Mouse (Mus musculus): ENCODE results near the gene Washc1. TPM values are rescaled to one million over a fixed set of nuclear protein-coding genes. Genes with fewer than 3 reads are reported as not detected.
"Not testable (repeated sequence)": the region's sequence is repeated elsewhere in the genome, so short reads cannot be mapped to it uniquely, and the experiment has no call there.

The Washc1 gene
- polyA plus RNA-seq, 1 experiment from 2014 or later = 18.6 TPM

- Histone ChIP-seq H3K4me2 (no peak overlapping the region), H3K9me3 (replicated peaks) (no peaks in the 10 kb centered on the region), H3K36me3 (peaks cover 24% of the 10 kb centered on the region), H3K27me3 (no peaks in the 10 kb centered on the region), H3K27ac (no peak overlapping the region), H3K4me1 (replicated peaks) (no peaks in the 10 kb centered on the region), H3K9ac (no peak overlapping the region), H3K4me3 (replicated peaks) (no peak overlapping the region)
- no peak for ATAC-seq (ENCODE audit: low read depth)
- DNase-seq = no peak
- WGBS (ENCODE audit: insufficient replicate concordance) = 44% methylated on average over 2 of the region's 2 CpGs
Measured at GRCm38 (mm10) chr17:66154876-66155275, 43.5 kb downstream of the Washc1 start.

- H3K36me3 ChIP-seq = no peaks in the 10 kb centered on the region
- peaks cover 14% of the 10 kb centered on the region; the same call in 1 of the 2 replicates for H3K9me3 ChIP-seq (replicated peaks)
- H3K4me3 ChIP-seq (replicated peaks) = no peak overlapping the region
- ATAC-seq (ENCODE audit: low read depth) (no peak), DNase-seq (no peak)
- no peaks in the 10 kb centered on the region for H3K27me3 ChIP-seq
- H3K4me1 ChIP-seq (replicated peaks) = no peaks in the 10 kb centered on the region
- H3K27ac ChIP-seq = no peak overlapping the region
- no peak overlapping the region for H3K9ac ChIP-seq
- H3K4me2 ChIP-seq = no peak overlapping the region
- 72% methylated on average over 5 of the region's 5 CpGs for WGBS (ENCODE audit: insufficient replicate concordance)
Measured at GRCm38 (mm10) chr17:66158271-66158670, 46.9 kb downstream of the Washc1 start.

GRCm38 (mm10) chr17:66167141-66167540 is 55.8 kb downstream of the Washc1 start:
- not testable (repeated sequence) for H3K36me3 ChIP-seq; H3K4me2 ChIP-seq; H3K9ac ChIP-seq; ATAC-seq (ENCODE audit: low read depth); H3K4me1 ChIP-seq (replicated peaks); H3K27me3 ChIP-seq; H3K4me3 ChIP-seq (replicated peaks); H3K27ac ChIP-seq; DNase-seq
- peaks cover 14% of the 10 kb centered on the region; the same call in 1 of the 2 replicates for H3K9me3 ChIP-seq (replicated peaks)
- 79% methylated on average over 5 of the region's 5 CpGs for WGBS (ENCODE audit: insufficient replicate concordance)

Other genes starting within 250 kb of the Washc1 start
- 47.2 and 53.3 TPM in 2 replicates for gene Ralbp1, start 225.7 kb upstream of the Washc1 start, polyA plus RNA-seq (2015; fragmentation: Nextera tagmentation; extraction: Ambion mirVana)
- 16.2 and 20.3 TPM in 2 replicates for gene Twsg1, start 160.3 kb upstream of the Washc1 start, polyA plus RNA-seq (2015; fragmentation: Nextera tagmentation; extraction: Ambion mirVana)
- gene Ankrd12, start 34.5 kb upstream of the Washc1 start, polyA plus RNA-seq (2015; fragmentation: Nextera tagmentation; extraction: Ambion mirVana) = 6.1 and 8.3 TPM in 2 replicates
- 246 and 248 TPM in 2 replicates for gene Ndufv2, start 10.0 kb upstream of the Washc1 start, polyA plus RNA-seq (2015; fragmentation: Nextera tagmentation; extraction: Ambion mirVana)
- gene Ddx11, start 12.0 kb downstream of the Washc1 start, polyA plus RNA-seq (2015; fragmentation: Nextera tagmentation; extraction: Ambion mirVana) = 8.6 and 9.9 TPM in 2 replicates

Data from liver, embryonic 13.5 days (tissue).